Mouse (Mus musculus): ENCODE data around the gene Mapk14. TPM values are rescaled to one million over a fixed set of nuclear protein-coding genes. Genes with fewer than 3 reads are reported as not detected.

Mapk14 gene
- polyA plus RNA-seq, 1 experiment from 2014 or later, result 23.2 TPM

DNA sequence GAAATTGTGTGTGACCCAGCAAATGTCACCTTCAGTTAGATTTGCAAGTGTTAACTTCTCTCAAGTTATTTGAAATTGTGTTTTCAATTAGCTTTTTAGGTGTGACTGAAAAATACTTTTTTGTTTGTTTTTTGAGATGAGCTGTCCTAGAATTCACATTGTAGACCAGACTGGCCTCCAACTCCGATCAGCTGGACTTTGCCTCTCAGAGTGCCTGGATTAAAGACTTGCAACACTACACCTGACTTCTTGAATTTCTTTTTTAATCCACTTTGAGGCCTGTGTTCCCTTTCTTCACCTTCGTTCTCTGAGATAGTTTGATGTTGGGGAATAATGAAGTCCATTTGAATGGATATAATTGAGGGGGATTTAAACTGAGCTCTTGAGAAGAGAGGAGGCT is 2.9 kb downstream of the Mapk14 start:
- Histone ChIP-seq H3K4me2 (ENCODE audit: low read length) (no peak overlapping the region), H3K9ac (ENCODE audit: low read depth, low read length) (no peak overlapping the region), H3K4me1 (ENCODE audit: control insufficient read depth, insufficient read depth, low read length) (peaks cover 42% of the 10 kb centered on the region), H3K4me3 (ENCODE audit: low read depth, low read length) (no peak overlapping the region), H3K27me3 (ENCODE audit: control insufficient read depth, insufficient read depth, low read depth, low read length) (peaks cover under 1% of the 10 kb centered on the region; the same call in 1 of the 2 replicates), H3K36me3 (ENCODE audit: control insufficient read depth, insufficient read depth, low read length) (no peaks in the 10 kb centered on the region), H3K9me3 (replicated peaks; ENCODE audit: control insufficient read depth, low read length, poor library complexity, severe bottlenecking) (no peaks in the 10 kb centered on the region), H3K27ac (ENCODE audit: low read length) (no peak overlapping the region)
- ATAC-seq, result no peak
- WGBS, result 37% methylated on average over 2 of the region's 2 CpGs

DNA sequence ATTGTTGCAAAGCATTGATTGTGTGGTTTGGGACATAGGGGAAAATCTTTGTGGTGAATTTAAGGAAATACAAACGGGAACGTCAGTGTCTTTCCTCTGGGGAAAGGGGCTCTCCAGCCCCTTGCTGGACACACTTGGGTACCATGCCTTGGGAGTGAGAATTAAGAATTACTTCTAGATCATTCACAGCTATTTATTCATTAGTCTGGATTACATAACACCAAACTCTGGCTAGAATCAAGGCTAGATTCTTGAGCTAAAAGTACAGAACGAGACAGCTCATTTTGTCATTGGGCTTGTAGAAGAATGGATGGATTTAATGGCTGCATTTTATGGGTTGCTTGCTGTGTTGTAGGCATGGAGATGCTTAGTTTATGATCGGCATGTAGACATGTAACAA is 3.7 kb downstream of the Mapk14 start:
- no peaks in the 10 kb centered on the region for H3K36me3 ChIP-seq (ENCODE audit: control insufficient read depth, insufficient read depth, low read length)

DNA sequence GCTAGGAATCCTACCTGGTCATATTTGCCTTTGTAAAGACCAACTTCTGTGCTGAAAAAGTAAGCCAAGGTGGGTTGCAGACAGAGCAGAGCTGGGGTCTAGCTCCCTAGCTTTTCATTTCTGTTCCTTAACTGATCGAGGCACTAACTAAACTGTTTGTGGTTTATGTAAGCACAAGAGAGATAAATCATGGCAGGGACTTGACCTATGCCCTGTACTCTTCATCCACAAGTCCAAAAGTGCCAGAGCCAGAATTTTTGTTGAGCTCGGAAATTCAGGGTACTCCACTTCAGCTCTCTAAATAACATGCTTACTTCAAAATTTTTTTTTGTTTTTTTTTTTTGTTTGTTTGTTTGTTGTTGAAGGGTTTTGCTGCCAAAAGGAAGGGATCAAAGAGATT is 5.5 kb downstream of the Mapk14 start:
- H3K4me3 ChIP-seq (ENCODE audit: low read depth, low read length), result no peak overlapping the region
- no peaks in the 10 kb centered on the region for H3K27me3 ChIP-seq (ENCODE audit: control insufficient read depth, insufficient read depth, low read depth, low read length)
- no peak overlapping the region for H3K27ac ChIP-seq (ENCODE audit: low read length)
- H3K4me1 ChIP-seq (ENCODE audit: control insufficient read depth, insufficient read depth, low read length), result peaks cover 39% of the 10 kb centered on the region
- no peak overlapping the region for H3K9ac ChIP-seq (ENCODE audit: low read depth, low read length)
- WGBS, result 68% methylated on average over 2 of the region's 2 CpGs
- H3K36me3 ChIP-seq (ENCODE audit: control insufficient read depth, insufficient read depth, low read length), result no peaks in the 10 kb centered on the region
- H3K9me3 ChIP-seq (replicated peaks; ENCODE audit: control insufficient read depth, low read length, poor library complexity, severe bottlenecking), result no peaks in the 10 kb centered on the region
- H3K4me2 ChIP-seq (ENCODE audit: low read length), result peak overlapping the region; percentile 18; the same call in 1 of the 2 replicates
- ATAC-seq, result no peak

More for the DNA sequence above, 3.7 kb downstream of the Mapk14 start:
- no peak overlapping the region for H3K9ac ChIP-seq (ENCODE audit: low read depth, low read length)
- H3K27me3 ChIP-seq (ENCODE audit: control insufficient read depth, insufficient read depth, low read depth, low read length), result no peaks in the 10 kb centered on the region
- no peak overlapping the region for H3K4me3 ChIP-seq (ENCODE audit: low read depth, low read length)
- no peak for ATAC-seq
- H3K4me2 ChIP-seq (ENCODE audit: low read length), result no peak overlapping the region
- H3K4me1 ChIP-seq (ENCODE audit: control insufficient read depth, insufficient read depth, low read length), result peaks cover 42% of the 10 kb centered on the region
- WGBS, result 77% methylated on average over 4 of the region's 4 CpGs
- no peaks in the 10 kb centered on the region for H3K9me3 ChIP-seq (replicated peaks; ENCODE audit: control insufficient read depth, low read length, poor library complexity, severe bottlenecking)
- H3K27ac ChIP-seq (ENCODE audit: low read length), result no peak overlapping the region

DNA sequence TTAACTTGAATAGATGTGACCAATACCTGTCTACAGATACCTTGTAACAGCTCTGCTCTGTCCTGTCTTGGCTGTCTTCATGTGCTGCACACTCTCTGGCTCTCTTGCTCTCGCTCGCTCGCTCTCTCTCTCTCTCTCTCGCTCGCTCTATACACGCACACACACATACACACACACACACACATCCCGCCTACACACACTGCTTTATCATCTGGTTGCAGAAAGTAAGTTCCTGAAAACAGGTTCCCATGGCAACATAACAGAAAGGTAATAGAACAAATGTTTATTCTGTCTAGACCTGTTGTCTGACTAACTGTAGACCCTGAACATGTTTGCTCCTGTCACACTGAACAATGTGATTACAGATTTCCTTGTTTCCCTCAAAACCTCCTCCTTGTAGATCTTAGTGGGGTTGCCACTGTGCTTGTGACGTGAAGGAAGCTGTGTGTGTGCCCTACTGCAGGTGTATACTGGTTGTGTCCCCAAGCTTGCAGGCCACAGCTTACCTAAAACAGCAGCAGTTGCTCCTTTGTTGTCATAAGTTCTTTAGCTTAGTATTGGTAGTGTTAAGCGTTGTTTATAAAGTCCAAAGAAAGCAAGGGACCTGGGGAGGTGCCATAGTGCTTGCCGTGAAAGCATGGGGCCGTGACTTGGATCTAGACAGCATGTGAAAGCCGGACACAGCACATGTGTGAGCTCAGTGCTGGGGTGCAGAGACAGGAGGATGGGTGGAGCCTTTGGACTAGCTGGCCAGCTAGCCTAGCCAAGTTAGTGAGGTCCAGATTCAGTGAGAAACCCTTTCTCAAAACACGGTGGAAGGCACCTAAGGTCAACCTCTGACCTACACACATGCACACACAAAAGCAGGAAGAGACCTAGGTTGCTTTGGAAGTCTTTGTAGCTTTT is 6.4 kb downstream of the Mapk14 start:
- Histone ChIP-seq H3K4me1 (ENCODE audit: control insufficient read depth, insufficient read depth, low read length) (peaks cover 39% of the 10 kb centered on the region), H3K4me3 (ENCODE audit: low read depth, low read length) (no peak overlapping the region), H3K36me3 (ENCODE audit: control insufficient read depth, insufficient read depth, low read length) (no peaks in the 10 kb centered on the region), H3K27ac (ENCODE audit: low read length) (no peak overlapping the region), H3K4me2 (ENCODE audit: low read length) (no peak overlapping the region), H3K9ac (ENCODE audit: low read depth, low read length) (no peak overlapping the region), H3K9me3 (replicated peaks; ENCODE audit: control insufficient read depth, low read length, poor library complexity, severe bottlenecking) (no peaks in the 10 kb centered on the region), H3K27me3 (ENCODE audit: control insufficient read depth, insufficient read depth, low read depth, low read length) (no peaks in the 10 kb centered on the region)
- peak; percentile 32; the same call in 1 of the 2 replicates for ATAC-seq
- WGBS, result 70% methylated on average over 13 of the region's 13 CpGs

DNA sequence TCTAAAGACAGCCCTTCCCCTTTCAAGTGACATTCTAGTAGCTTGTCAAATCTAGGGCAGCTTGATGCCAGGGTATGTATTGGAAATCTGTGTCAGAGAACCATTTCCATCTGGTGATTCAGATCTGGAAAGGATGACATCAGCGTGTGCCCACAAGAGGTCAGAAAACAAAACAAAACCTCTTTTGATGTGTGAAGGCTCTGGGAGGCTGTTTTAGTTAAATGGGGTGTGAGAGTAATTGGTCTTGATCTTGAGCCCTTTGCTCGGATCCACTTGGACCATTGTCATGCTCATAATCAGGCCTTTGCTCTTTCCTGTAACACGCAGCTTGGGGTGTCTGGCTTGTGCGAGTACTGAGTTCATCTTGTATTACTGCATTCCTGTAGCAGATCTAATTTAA is 7.1 kb downstream of the Mapk14 start:
- Histone ChIP-seq H3K27me3 (ENCODE audit: control insufficient read depth, insufficient read depth, low read depth, low read length) (no peaks in the 10 kb centered on the region), H3K36me3 (ENCODE audit: control insufficient read depth, insufficient read depth, low read length) (no peaks in the 10 kb centered on the region), H3K9ac (ENCODE audit: low read depth, low read length) (no peak overlapping the region), H3K4me3 (ENCODE audit: low read depth, low read length) (no peak overlapping the region), H3K4me1 (ENCODE audit: control insufficient read depth, insufficient read depth, low read length) (peaks cover 32% of the 10 kb centered on the region), H3K4me2 (ENCODE audit: low read length) (no peak overlapping the region), H3K27ac (ENCODE audit: low read length) (no peak overlapping the region), H3K9me3 (replicated peaks; ENCODE audit: control insufficient read depth, low read length, poor library complexity, severe bottlenecking) (no peaks in the 10 kb centered on the region)
- 40% methylated on average over 4 of the region's 4 CpGs for WGBS
- ATAC-seq, result no peak

DNA sequence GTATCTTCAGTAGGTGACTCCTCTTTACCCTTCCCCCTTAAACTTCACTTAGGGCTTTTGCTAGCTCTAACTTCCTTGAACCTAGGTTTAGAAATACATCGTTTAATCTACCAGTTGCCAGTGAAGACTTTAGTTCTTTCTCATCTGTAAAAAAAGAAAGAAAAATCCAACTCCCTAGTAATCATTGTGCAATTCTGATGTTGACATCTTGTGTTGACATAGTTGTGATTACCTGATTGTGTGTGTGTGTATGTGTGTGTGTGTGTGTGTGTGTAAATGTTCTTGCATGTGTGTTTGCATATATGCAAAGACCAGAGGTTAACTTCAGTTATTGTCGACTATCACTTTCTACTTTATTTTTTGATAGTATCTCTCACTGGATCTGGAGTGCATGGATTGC is 7.5 kb downstream of the Mapk14 start:
- 95% methylated on average over 2 of the region's 2 CpGs for WGBS
- Histone ChIP-seq H3K9ac (ENCODE audit: low read depth, low read length) (no peak overlapping the region), H3K27ac (ENCODE audit: low read length) (no peak overlapping the region), H3K4me1 (ENCODE audit: control insufficient read depth, insufficient read depth, low read length) (peaks cover 28% of the 10 kb centered on the region), H3K4me2 (ENCODE audit: low read length) (no peak overlapping the region), H3K9me3 (replicated peaks; ENCODE audit: control insufficient read depth, low read length, poor library complexity, severe bottlenecking) (no peaks in the 10 kb centered on the region), H3K4me3 (ENCODE audit: low read depth, low read length) (no peak overlapping the region), H3K27me3 (ENCODE audit: control insufficient read depth, insufficient read depth, low read depth, low read length) (no peaks in the 10 kb centered on the region), H3K36me3 (ENCODE audit: control insufficient read depth, insufficient read depth, low read length) (no peaks in the 10 kb centered on the region)
- no peak for ATAC-seq

DNA sequence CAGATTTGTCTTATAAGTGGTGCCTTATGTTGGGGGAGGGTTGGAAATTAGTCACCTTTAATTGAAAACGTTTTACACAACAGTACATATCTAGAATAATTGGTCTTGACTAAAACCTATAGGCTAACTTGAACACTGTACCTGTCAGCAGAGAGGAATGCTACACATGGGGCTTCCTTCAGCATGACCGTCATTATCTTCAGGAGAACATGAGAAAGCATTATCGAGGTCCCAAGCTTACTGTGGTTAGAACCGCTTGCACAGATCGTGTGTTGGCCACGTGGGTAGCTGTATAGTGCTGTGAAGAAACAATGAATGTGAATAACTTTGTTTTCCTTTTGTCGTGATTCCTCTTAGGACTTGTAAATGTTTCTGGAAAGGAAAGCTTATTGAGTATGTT is 8.7 kb downstream of the Mapk14 start:
- no peak overlapping the region for H3K4me3 ChIP-seq (ENCODE audit: low read depth, low read length)
- no peaks in the 10 kb centered on the region for H3K36me3 ChIP-seq (ENCODE audit: control insufficient read depth, insufficient read depth, low read length)
- no peaks in the 10 kb centered on the region for H3K27me3 ChIP-seq (ENCODE audit: control insufficient read depth, insufficient read depth, low read depth, low read length)
- H3K4me2 ChIP-seq (ENCODE audit: low read length), result no peak overlapping the region
- 87% methylated on average over 7 of the region's 7 CpGs for WGBS
- peaks cover 21% of the 10 kb centered on the region for H3K4me1 ChIP-seq (ENCODE audit: control insufficient read depth, insufficient read depth, low read length)
- H3K9me3 ChIP-seq (replicated peaks; ENCODE audit: control insufficient read depth, low read length, poor library complexity, severe bottlenecking), result no peaks in the 10 kb centered on the region
- no peak overlapping the region for H3K27ac ChIP-seq (ENCODE audit: low read length)
- ATAC-seq, result no peak
- no peak overlapping the region for H3K9ac ChIP-seq (ENCODE audit: low read depth, low read length)

DNA sequence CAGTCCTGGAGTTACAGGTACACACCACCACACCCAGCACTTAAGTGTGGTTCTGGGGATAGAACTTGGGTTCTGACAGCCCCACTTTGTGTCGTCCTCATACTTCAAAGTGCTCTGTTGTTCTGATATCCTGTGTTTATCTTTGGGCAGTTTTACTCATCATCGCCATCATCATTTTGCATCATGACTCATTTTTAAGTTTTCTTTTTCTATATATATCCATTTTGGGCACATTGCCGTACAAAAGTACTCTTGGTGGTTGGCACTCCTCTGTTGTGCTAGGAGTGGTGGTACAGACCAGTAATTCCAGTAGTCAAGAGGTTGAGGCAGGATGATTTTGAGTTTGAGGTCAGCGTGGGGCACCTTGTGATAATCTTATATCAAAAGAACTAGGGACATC is 10.0 kb downstream of the Mapk14 start:
- Histone ChIP-seq H3K4me2 (ENCODE audit: low read length) (no peak overlapping the region), H3K27ac (ENCODE audit: low read length) (no peak overlapping the region), H3K36me3 (ENCODE audit: control insufficient read depth, insufficient read depth, low read length) (no peaks in the 10 kb centered on the region), H3K4me3 (ENCODE audit: low read depth, low read length) (no peak overlapping the region), H3K9me3 (replicated peaks; ENCODE audit: control insufficient read depth, low read length, poor library complexity, severe bottlenecking) (no peaks in the 10 kb centered on the region), H3K4me1 (ENCODE audit: control insufficient read depth, insufficient read depth, low read length) (peaks cover 18% of the 10 kb centered on the region), H3K9ac (ENCODE audit: low read depth, low read length) (no peak overlapping the region), H3K27me3 (ENCODE audit: control insufficient read depth, insufficient read depth, low read depth, low read length) (no peaks in the 10 kb centered on the region)
- ATAC-seq, result no peak
- 97% methylated on average over 4 of the region's 4 CpGs for WGBS

DNA sequence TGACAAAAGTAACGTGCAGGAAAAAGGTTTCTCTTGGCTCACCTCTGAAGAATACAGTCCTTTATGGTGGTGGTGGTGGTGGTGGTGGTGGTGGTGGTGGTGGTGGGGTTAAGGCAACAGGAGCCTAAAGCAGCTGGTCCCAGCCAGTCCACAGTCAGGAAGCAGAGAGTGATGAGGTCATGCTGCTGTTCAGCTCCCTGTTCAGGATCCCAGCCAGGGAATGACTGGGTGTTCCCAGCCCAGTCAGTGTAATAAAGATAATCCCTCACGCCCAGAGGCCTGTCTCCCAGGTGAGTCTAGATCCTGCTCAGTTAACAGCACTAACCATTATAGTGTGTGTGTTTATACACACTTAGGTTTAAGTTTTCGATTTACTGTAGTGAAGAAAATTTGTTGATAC is 10.6 kb downstream of the Mapk14 start:
- no peaks in the 10 kb centered on the region for H3K9me3 ChIP-seq (replicated peaks; ENCODE audit: control insufficient read depth, low read length, poor library complexity, severe bottlenecking)
- H3K4me1 ChIP-seq (ENCODE audit: control insufficient read depth, insufficient read depth, low read length), result peaks cover 15% of the 10 kb centered on the region
- no peaks in the 10 kb centered on the region for H3K36me3 ChIP-seq (ENCODE audit: control insufficient read depth, insufficient read depth, low read length)
- H3K4me3 ChIP-seq (ENCODE audit: low read depth, low read length), result no peak overlapping the region
- WGBS, result 92% methylated on average over 3 of the region's 3 CpGs
- H3K9ac ChIP-seq (ENCODE audit: low read depth, low read length), result no peak overlapping the region
- no peaks in the 10 kb centered on the region for H3K27me3 ChIP-seq (ENCODE audit: control insufficient read depth, insufficient read depth, low read depth, low read length)
- no peak overlapping the region for H3K4me2 ChIP-seq (ENCODE audit: low read length)
- no peak for ATAC-seq
- H3K27ac ChIP-seq (ENCODE audit: low read length), result no peak overlapping the region

Data from midbrain, embryonic 16.5 days (tissue).